Mouse (Mus musculus): ENCODE measurements around the gene Coq3.

DNA sequence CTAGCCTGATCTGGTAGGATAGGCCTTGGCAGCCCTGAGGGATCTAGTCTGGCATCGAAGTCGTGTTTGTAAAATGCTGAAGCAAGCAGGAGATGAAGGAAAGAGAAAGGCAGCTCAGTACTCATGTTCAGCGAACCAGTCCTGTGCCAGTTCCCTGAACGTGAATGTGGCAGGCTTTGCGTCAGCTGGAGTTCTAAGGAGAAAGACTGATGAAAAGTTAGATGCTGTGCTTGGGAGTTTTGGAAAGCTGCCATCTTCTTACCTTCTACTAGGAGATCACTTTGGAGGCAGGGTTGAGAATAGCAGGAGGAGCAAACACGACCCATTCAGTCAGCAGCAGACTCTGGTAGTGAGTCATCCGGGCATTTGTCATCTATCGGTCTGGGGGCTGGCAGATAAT, 6.4 kb downstream of the Coq3 start:
- TF ChIP-seq CTCF (IDR thresholded peaks at IDR 0.05; ENCODE audit: borderline replicate concordance, extremely low read depth, insufficient read depth, insufficient read length) (no peak), POLR2A (IDR thresholded peaks at IDR 0.05; ENCODE audit: borderline replicate concordance, extremely low read depth, insufficient read depth, insufficient read length, poor library complexity, severe bottlenecking) (no peak)
